Mouse (Mus musculus) cerebellum, adult 2 months (tissue): Measurements from ENCODE around the gene 1700123O20Rik.

Experiments used
- CTCF ChIP-seq: fragments of 200-500 bp; IDR thresholded peaks from 2 replicates; pipeline ENCODE4 v1.5.1; 2011; ENCODE audit warnings: low read depth, mild to moderate bottlenecking, control low read depth, low read length, moderate library complexity, borderline replicate concordance; ENCODE audit not compliant: insufficient read depth
- POLR2A ChIP-seq: fragments of 200-500 bp; IDR thresholded peaks from 2 replicates; pipeline ENCODE4 v1.6.1; 2011; ENCODE audit warnings: low read length, control low read depth, borderline replicate concordance; ENCODE audit not compliant: insufficient read depth

DNA sequence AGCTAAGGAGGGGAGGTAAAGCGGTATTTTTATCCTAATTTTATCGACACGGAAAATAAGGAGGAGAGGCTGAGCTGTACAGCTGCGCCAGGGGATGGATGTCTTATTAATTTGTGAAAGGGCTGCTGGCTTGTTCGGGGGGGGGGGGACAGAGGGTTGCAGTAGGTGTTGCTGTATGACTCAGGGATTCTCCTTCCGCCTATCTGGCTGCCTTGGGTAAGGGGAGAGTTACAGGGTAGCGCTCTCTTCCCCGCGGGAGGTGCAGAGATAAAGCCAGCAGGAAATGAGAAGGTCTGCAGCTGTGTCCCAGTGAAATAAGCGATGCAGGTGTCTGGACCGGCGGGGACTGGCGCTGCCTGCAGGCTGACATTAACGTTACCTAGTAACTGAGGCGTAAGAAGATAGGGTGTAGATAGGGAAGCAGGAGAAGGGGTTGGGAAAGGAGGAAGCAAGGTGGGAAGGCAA, 28.6 kb downstream of the 1700123O20Rik start:
- no peak for TF ChIP-seq CTCF
- TF ChIP-seq POLR2A, result no peak
